Mouse (Mus musculus): ENCODE results near the gene Dvl1. TPM values are rescaled to one million over a fixed set of nuclear protein-coding genes. Genes with fewer than 3 reads are reported as not detected.
A peak's percentile ranks its signal among the peaks of the same experiment; 100 is the strongest.

Dvl1 gene
- total and polyA plus RNA-seq, 3 experiments: 56.8 to 60.3 TPM; not detected in 1

- Histone ChIP-seq H3K9ac (ENCODE audit: control insufficient read depth, low read depth, low read length, poor library complexity, severe bottlenecking) (peak within 1 kb of the TSS; percentile 88), H3K27me3 (ENCODE audit: control insufficient read depth in 1 of 2, insufficient read depth in 2 of 2, low read length in 2 of 2) (no peaks in the 10 kb centered on the region), H3K9me3 (replicated peaks; ENCODE audit: insufficient read depth, low read length) (no peaks in the 10 kb centered on the region), H3K79me2 (ENCODE audit: control insufficient read depth, insufficient read depth, low read length, poor library complexity) (peaks cover 15% of the 10 kb centered on the region), H3K27ac (ENCODE audit: control insufficient read depth, low read depth, low read length) (peak within 1 kb of the TSS; percentile 93), H3K36me3 (ENCODE audit: control insufficient read depth in 1 of 2, insufficient read depth in 2 of 2, low read length in 2 of 2) (peaks cover 0 to 7% of the 10 kb centered on the region in 2 experiments; a peak in 2 of 4 replicates), H3K4me1 (ENCODE audit: control insufficient read depth in 1 of 2, insufficient read depth in 2 of 2, low read length in 2 of 2) (peaks cover 0 to 10% of the 10 kb centered on the region in 2 experiments; a peak in 1 of 4 replicates), H3K4me3 (ENCODE audit: control insufficient read depth in 1 of 2, insufficient read depth in 1 of 2, low read depth in 2 of 2, low read length in 2 of 2) (peak within 1 kb of the TSS; percentile 84 to 90)
- DNase-seq (ENCODE audit: low read depth, low spot score): peak; percentile 98
- TF ChIP-seq GATA1 (IDR thresholded peaks at IDR 0.05; ENCODE audit: low read depth, low read length) (no peak), MEF2A (IDR thresholded peaks at IDR 0.05; ENCODE audit: extremely low read depth, insufficient replicate concordance, low read depth, low read length, poor library complexity, severe bottlenecking) (no peak), EP300 (IDR thresholded peaks at IDR 0.05; ENCODE audit: low read depth in 1 of 2, low read length in 2 of 2) (no peak), MAFK (IDR thresholded peaks at IDR 0.05; ENCODE audit: borderline replicate concordance, low read depth, low read length) (no peak), UBTF (IDR thresholded peaks at IDR 0.05; ENCODE audit: borderline replicate concordance, insufficient read depth, low read depth, low read length) (0 out of 2 replicates have a peak, but pooled peaks have one; percentile 50), USF1 (IDR thresholded peaks at IDR 0.05; ENCODE audit: low read depth, low read length) (0 out of 2 replicates have a peak, but pooled peaks have one; percentile 15), NRF1 (IDR thresholded peaks at IDR 0.05; ENCODE audit: insufficient read depth, low read depth, low read length, poor library complexity, severe bottlenecking) (0 out of 2 replicates have a peak, but pooled peaks have one; percentile 23), E2F4 (IDR thresholded peaks at IDR 0.05; ENCODE audit: borderline replicate concordance, low read depth, low read length) (0 out of 2 replicates have a peak, but pooled peaks have one; percentile 26), CHD2 (IDR thresholded peaks at IDR 0.05; ENCODE audit: low read length) (no peak), ETS1 (IDR thresholded peaks at IDR 0.05; ENCODE audit: low read depth, low read length) (peak; percentile 62), MAX (IDR thresholded peaks at IDR 0.05; ENCODE audit: low read length) (no peak; the same call in none of the 2 replicates), NELFE (IDR thresholded peaks at IDR 0.05; ENCODE audit: low read depth, low read length) (peak; percentile 88), USF2 (IDR thresholded peaks at IDR 0.05; ENCODE audit: borderline replicate concordance in 1 of 2, insufficient read depth in 1 of 2, low read depth in 1 of 2, low read length in 2 of 2) (no peak), HCFC1 (IDR thresholded peaks at IDR 0.05; ENCODE audit: low read depth, low read length) (peak; percentile 92), MYB (IDR thresholded peaks at IDR 0.05; ENCODE audit: low read depth, low read length) (no peak), MXI1 (IDR thresholded peaks at IDR 0.05; ENCODE audit: low read depth, low read length) (peak; percentile 82), ZKSCAN1 (IDR thresholded peaks at IDR 0.05; ENCODE audit: low read depth, low read length) (no peak), JUND (IDR thresholded peaks at IDR 0.05; ENCODE audit: low read depth, low read length) (no peak), BHLHE40 (IDR thresholded peaks at IDR 0.05; ENCODE audit: borderline replicate concordance, low read depth, low read length) (peak; percentile 29; the same call in 1 of the 2 replicates), ELF1 (IDR thresholded peaks at IDR 0.05; ENCODE audit: low read depth, low read length) (peak; percentile 93), CHD1 (IDR thresholded peaks at IDR 0.05; ENCODE audit: low read depth, low read length) (no peak), RCOR1 (IDR thresholded peaks at IDR 0.05; ENCODE audit: low read depth, low read length) (peak; percentile 42; the same call in 1 of the 2 replicates), POLR2AphosphoS2 (IDR thresholded peaks at IDR 0.05; ENCODE audit: low read length) (no peak; the same call in none of the 2 replicates), ZNF384 (IDR thresholded peaks at IDR 0.05; ENCODE audit: low read depth, low read length) (no peak), RAD21 (IDR thresholded peaks at IDR 0.05; ENCODE audit: low read depth, low read length) (no peak; the same call in 1 of the 2 replicates), CTCF (IDR thresholded peaks at IDR 0.05 in 2 of 3, conservative IDR thresholded peaks at IDR 0.05 in 1 of 3; ENCODE audit: control insufficient read depth in 1 of 3, insufficient read depth in 1 of 3, low read depth in 2 of 3, low read length in 3 of 3, poor library complexity in 1 of 3, severe bottlenecking in 1 of 3) (peak; percentile 68 to 94 (median 90); a peak in 5 of 6 replicates), SIN3A (IDR thresholded peaks at IDR 0.05; ENCODE audit: low read length) (peak; percentile 83), MYC (IDR thresholded peaks at IDR 0.05; ENCODE audit: low read depth, low read length) (peak; percentile 85; the same call in 1 of the 2 replicates), TAL1 (IDR thresholded peaks at IDR 0.05; ENCODE audit: low read length) (no peak), SMC3 (IDR thresholded peaks at IDR 0.05; ENCODE audit: low read depth, low read length) (peak; percentile 51), POLR2AphosphoS5 (IDR thresholded peaks at IDR 0.05; ENCODE audit: borderline replicate concordance, low read depth, low read length) (no peak), ZMIZ1 (IDR thresholded peaks at IDR 0.05; ENCODE audit: low read depth, low read length) (no peak; the same call in 1 of the 2 replicates), MAZ (IDR thresholded peaks at IDR 0.05; ENCODE audit: low read depth, low read length) (peak; percentile 82; the same call in 1 of the 2 replicates), KAT2A (conservative IDR thresholded peaks at IDR 0.05; ENCODE audit: low read depth, low read length) (no peak; the same call in 1 of the 2 replicates), POLR2A (IDR thresholded peaks at IDR 0.05; ENCODE audit: control insufficient read depth in 1 of 2, insufficient read depth in 1 of 2, low read depth in 1 of 2, low read length in 2 of 2, poor library complexity in 1 of 2) (peak; percentile 66 to 84), GABPA (IDR thresholded peaks at IDR 0.05; ENCODE audit: low read depth, low read length) (no peak)
Measured at GRCm38 (mm10) chr4:155831205-155831766, 15.9 kb upstream of the Dvl1 start, which contains the start of gene Aurkaip1. Aurkaip1 (plus strand) TSS chr4:155831272.

All from MEL (cell line).